Mouse (Mus musculus): ENCODE measurements around the gene Gm12845.

Gm12845 gene

GRCm38 (mm10) chr4:117724112-117724511 is at the start of gene Gm12845:
Gm12845 (plus strand) TSS chr4:117724412.
- in situ Hi-C loops (cut with MboI, MseI): no loop called here

- in situ Hi-C loops (cut with MboI, MseI): loop anchor here (5.0 kb wide), 1 partner anchor 340 kb away; no protein-coding TSS in a partner anchor
Observed at GRCm38 (mm10) chr4:117676903-117677302, 47.3 kb upstream of the Gm12845 start.

GRCm38 (mm10) chr4:117680963-117681362 is 43.2 kb upstream of the Gm12845 start:
- in situ Hi-C loops (cut with MboI, MseI): no loop called here

- in situ Hi-C loops (cut with MboI, MseI): no loop called here
Observed at GRCm38 (mm10) chr4:117681931-117682461, 42.2 kb upstream of the Gm12845 start, which contains the start of gene Dmap1. Dmap1 (minus strand) TSS chr4:117682273.

GRCm38 (mm10) chr4:117682463-117682862 is 41.7 kb upstream of the Gm12845 start:
- in situ Hi-C loops (cut with MboI, MseI): no loop called here

- in situ Hi-C loops (cut with MboI, MseI): no loop called here
Observed at GRCm38 (mm10) chr4:117683048-117683768, 41.0 kb upstream of the Gm12845 start.

GRCm38 (mm10) chr4:117686354-117686753 is 37.9 kb upstream of the Gm12845 start:
- in situ Hi-C loops (cut with MboI, MseI): no loop called here

GRCm38 (mm10) chr4:117705361-117705760 is 18.9 kb upstream of the Gm12845 start:
- in situ Hi-C loops (cut with MboI, MseI): loop anchor here (5.0 to 10.0 kb wide), 2 partner anchors 67 to 359 kb away; no protein-coding TSS in a partner anchor

- in situ Hi-C loops (cut with MboI, MseI): loop anchor here (5.0 to 10.0 kb wide), 2 partner anchors 63 to 356 kb away; no protein-coding TSS in a partner anchor
Observed at GRCm38 (mm10) chr4:117708780-117709550, 15.2 kb upstream of the Gm12845 start.

GRCm38 (mm10) chr4:117712314-117712713 is 11.9 kb upstream of the Gm12845 start:
- in situ Hi-C loops (cut with MboI, MseI): no loop called here

- in situ Hi-C loops (cut with MboI, MseI): no loop called here
Observed at GRCm38 (mm10) chr4:117713303-117714098, 10.7 kb upstream of the Gm12845 start.

GRCm38 (mm10) chr4:117731926-117732325 is 7.7 kb downstream of the Gm12845 start:
- in situ Hi-C loops (cut with MboI, MseI): no loop called here

GRCm38 (mm10) chr4:117737559-117737958 is 13.3 kb downstream of the Gm12845 start:
- in situ Hi-C loops (cut with MboI, MseI): no loop called here

GRCm38 (mm10) chr4:117752469-117752868 is 28.3 kb downstream of the Gm12845 start:
- in situ Hi-C loops (cut with MboI, MseI): loop anchor here (25.0 kb wide), 1 partner anchor 1210 kb away; the partner anchor contains the start of gene Lao1

- in situ Hi-C loops (cut with MboI, MseI): loop anchor here (5.0 to 25.0 kb wide), 2 partner anchors 103 to 1202 kb away; partner anchors contain the start of gene Lao1
Observed at GRCm38 (mm10) chr4:117760151-117760550, 35.9 kb downstream of the Gm12845 start.

- in situ Hi-C loops (cut with MboI, MseI): loop anchor here (25.0 kb wide), 1 partner anchor 1197 kb away; the partner anchor contains the start of gene Lao1
Observed at GRCm38 (mm10) chr4:117765416-117765815, 41.2 kb downstream of the Gm12845 start, which contains the start of gene Klf17. Klf17 (minus strand) TSS chr4:117765648.

GRCm38 (mm10) chr4:117770935-117771334 is 46.7 kb downstream of the Gm12845 start:
- in situ Hi-C loops (cut with MboI, MseI): loop anchor here (5.0 to 25.0 kb wide), 2 partner anchors 64 to 1191 kb away; partner anchors contain the start of gene Lao1

GRCm38 (mm10) chr4:117772960-117773359 is 48.7 kb downstream of the Gm12845 start:
- in situ Hi-C loops (cut with MboI, MseI): loop anchor here (5.0 to 25.0 kb wide), 2 partner anchors 66 to 1189 kb away; partner anchors contain the start of gene Lao1
